Mouse (Mus musculus) ES-Bruce4 (cell line): ENCODE results near the gene A430078G23Rik. TPM values are rescaled to one million over a fixed set of nuclear protein-coding genes. Genes with fewer than 3 reads are reported as not detected.

Experiments used
- H3K27ac ChIP-seq: 2 replicates; pipeline ENCODE4 v1.5.1; 2012; ENCODE audit warnings: low read length, inconsistent platforms; ENCODE audit not compliant: insufficient read depth
- H3K27me3 ChIP-seq: 2 replicates; pipeline ENCODE4 v1.6.1; 2012; ENCODE audit warnings: mild to moderate bottlenecking, low read length, inconsistent platforms; ENCODE audit not compliant: control insufficient read depth, poor library complexity, insufficient read depth, severe bottlenecking
- H3K36me3 ChIP-seq: 2 replicates; pipeline ENCODE4 v1.6.1; 2012; ENCODE audit warnings: inconsistent platforms, mild to moderate bottlenecking, low read length, moderate library complexity; ENCODE audit not compliant: control insufficient read depth, poor library complexity, insufficient read depth, severe bottlenecking
- H3K4me1 ChIP-seq: one replicate; pipeline ENCODE4 v1.8.1; 2011; ENCODE audit warnings: low read length; ENCODE audit not compliant: control insufficient read depth, insufficient read depth
- H3K4me3 ChIP-seq: 2 replicates; pipeline ENCODE4 v1.5.1; 2011; ENCODE audit warnings: low read depth, mild to moderate bottlenecking, low read length
- H3K9ac ChIP-seq: 2 replicates; pipeline ENCODE4 v1.6.1; 2012; ENCODE audit warnings: low read depth, mild to moderate bottlenecking, inconsistent platforms; ENCODE audit not compliant: poor library complexity, severe bottlenecking
- H3K9me3 ChIP-seq: replicated peaks from 2 replicates; pipeline ENCODE4 v1.6.1; 2012; ENCODE audit warnings: mild to moderate bottlenecking, low read length, inconsistent platforms; ENCODE audit not compliant: control insufficient read depth, poor library complexity, insufficient read depth, severe bottlenecking
- CTCF ChIP-seq: IDR thresholded peaks from one replicate; pipeline ENCODE4 v1.8.1; 2011; ENCODE audit warnings: low read depth, low read length
- EP300 ChIP-seq: IDR thresholded peaks from 2 replicates; pipeline ENCODE4 v1.6.1; 2011; ENCODE audit warnings: low read depth, low read length; ENCODE audit not compliant: insufficient read depth
- POLR2A ChIP-seq: IDR thresholded peaks from one replicate; pipeline ENCODE4 v1.8.1; 2011; ENCODE audit warnings: low read length; ENCODE audit not compliant: insufficient read depth
- polyA plus RNA-seq: library from polyadenylated mRNA; stranded (reverse); fragments of >200 nt; gene quantifications from 2 replicates; pipeline ENCODE4 v1.2.4, GENCODE M21; 2011; ENCODE audit warnings: low read depth; ENCODE audit not compliant: missing spikeins, insufficient read depth, insufficient read length

A430078G23Rik gene
- polyA plus RNA-seq, 1 experiment, result not detected

GRCm38 (mm10) chr8:3354443-3354812 is 1.2 kb downstream of the A430078G23Rik start:
- Histone ChIP-seq H3K36me3 (no peaks in the 10 kb centered on the region), H3K27ac (no peak overlapping the region), H3K9me3 (no peaks in the 10 kb centered on the region), H3K9ac (no peak overlapping the region), H3K4me1 (peaks cover 3% of the 10 kb centered on the region), H3K27me3 (no peaks in the 10 kb centered on the region), H3K4me3 (no peak overlapping the region)
- TF ChIP-seq POLR2A (no peak), CTCF (no peak), EP300 (no peak)

GRCm38 (mm10) chr8:3355586-3355985 is 2.4 kb downstream of the A430078G23Rik start:
- no peaks in the 10 kb centered on the region for H3K27me3 ChIP-seq
- H3K27ac ChIP-seq, result no peak overlapping the region
- H3K36me3 ChIP-seq, result no peaks in the 10 kb centered on the region
- no peak overlapping the region for H3K4me3 ChIP-seq
- peaks cover 3% of the 10 kb centered on the region for H3K4me1 ChIP-seq
- TF ChIP-seq CTCF (peak; percentile 44), EP300 (no peak), POLR2A (no peak)
- H3K9ac ChIP-seq, result no peak overlapping the region
- H3K9me3 ChIP-seq, result no peaks in the 10 kb centered on the region

- TF ChIP-seq EP300 (no peak), CTCF (peak; percentile 93)
Observed at GRCm38 (mm10) chr8:3358060-3358459, 4.8 kb downstream of the A430078G23Rik start.

GRCm38 (mm10) chr8:3367086-3367485 is 13.9 kb downstream of the A430078G23Rik start:
- H3K9ac ChIP-seq, result no peak overlapping the region
- no peaks in the 10 kb centered on the region for H3K36me3 ChIP-seq
- no peaks in the 10 kb centered on the region for H3K4me1 ChIP-seq
- no peaks in the 10 kb centered on the region for H3K9me3 ChIP-seq
- no peak overlapping the region for H3K4me3 ChIP-seq
- no peak for TF ChIP-seq CTCF
- no peak for TF ChIP-seq EP300
- no peak for TF ChIP-seq POLR2A
- H3K27ac ChIP-seq, result no peak overlapping the region
- H3K27me3 ChIP-seq, result no peaks in the 10 kb centered on the region

More at GRCm38 (mm10) chr8:3358060-3358459, 4.8 kb downstream of the A430078G23Rik start:
- Histone ChIP-seq H3K4me3 (no peak overlapping the region), H3K27me3 (no peaks in the 10 kb centered on the region), H3K36me3 (no peaks in the 10 kb centered on the region), H3K27ac (no peak overlapping the region), H3K9ac (no peak overlapping the region), H3K4me1 (peaks cover 3% of the 10 kb centered on the region), H3K9me3 (no peaks in the 10 kb centered on the region)

- Histone ChIP-seq H3K27me3 (no peaks in the 10 kb centered on the region), H3K27ac (no peak overlapping the region), H3K4me1 (no peaks in the 10 kb centered on the region), H3K9me3 (no peaks in the 10 kb centered on the region), H3K36me3 (no peaks in the 10 kb centered on the region), H3K4me3 (no peak overlapping the region), H3K9ac (no peak overlapping the region)
- no peak for TF ChIP-seq EP300
- no peak for TF ChIP-seq CTCF
- TF ChIP-seq POLR2A, result no peak
Observed at GRCm38 (mm10) chr8:3368091-3368490, 14.9 kb downstream of the A430078G23Rik start.

GRCm38 (mm10) chr8:3375748-3376147 is 22.5 kb downstream of the A430078G23Rik start:
- Histone ChIP-seq H3K4me1 (no peaks in the 10 kb centered on the region), H3K27ac (no peak overlapping the region), H3K4me3 (no peak overlapping the region), H3K9me3 (no peaks in the 10 kb centered on the region), H3K36me3 (no peaks in the 10 kb centered on the region), H3K27me3 (no peaks in the 10 kb centered on the region), H3K9ac (no peak overlapping the region)
- TF ChIP-seq CTCF (peak; percentile 78), POLR2A (no peak), EP300 (no peak)
